Mouse (Mus musculus): ENCODE data around the gene Atg4a-ps. TPM values are rescaled to one million over a fixed set of nuclear protein-coding genes. Genes with fewer than 3 reads are reported as not detected.

The Atg4a-ps gene
- polyA plus RNA-seq, 1 experiment from 2014 or later, result 0.18 TPM

- Histone ChIP-seq H3K9me3 (replicated peaks) (no peaks in the 10 kb centered on the region), H3K4me3 (replicated peaks) (no peak overlapping the region), H3K4me2 (no peak overlapping the region), H3K9ac (no peak overlapping the region), H3K36me3 (no peaks in the 10 kb centered on the region), H3K27ac (no peak overlapping the region), H3K27me3 (no peaks in the 10 kb centered on the region), H3K4me1 (replicated peaks) (no peaks in the 10 kb centered on the region)
- 40% methylated on average over 2 of the region's 2 CpGs for WGBS (ENCODE audit: insufficient replicate concordance)
- ATAC-seq (ENCODE audit: low read depth) (no peak), DNase-seq (no peak)
Observed at GRCm38 (mm10) chr3:103660012-103660411, 14.1 kb upstream of the Atg4a-ps start.

GRCm38 (mm10) chr3:103650406-103650805, 4.5 kb upstream of the Atg4a-ps start:
- Histone ChIP-seq H3K4me2 (no peak overlapping the region), H3K9ac (no peak overlapping the region), H3K27ac (no peak overlapping the region), H3K9me3 (replicated peaks) (no peaks in the 10 kb centered on the region), H3K4me3 (replicated peaks) (no peak overlapping the region), H3K27me3 (no peaks in the 10 kb centered on the region), H3K4me1 (replicated peaks) (no peaks in the 10 kb centered on the region), H3K36me3 (no peaks in the 10 kb centered on the region)
- ATAC-seq (ENCODE audit: low read depth) (no peak), DNase-seq (no peak)
- WGBS (ENCODE audit: insufficient replicate concordance), result 60% methylated on average over 1 of the region's 1 CpGs

DNA sequence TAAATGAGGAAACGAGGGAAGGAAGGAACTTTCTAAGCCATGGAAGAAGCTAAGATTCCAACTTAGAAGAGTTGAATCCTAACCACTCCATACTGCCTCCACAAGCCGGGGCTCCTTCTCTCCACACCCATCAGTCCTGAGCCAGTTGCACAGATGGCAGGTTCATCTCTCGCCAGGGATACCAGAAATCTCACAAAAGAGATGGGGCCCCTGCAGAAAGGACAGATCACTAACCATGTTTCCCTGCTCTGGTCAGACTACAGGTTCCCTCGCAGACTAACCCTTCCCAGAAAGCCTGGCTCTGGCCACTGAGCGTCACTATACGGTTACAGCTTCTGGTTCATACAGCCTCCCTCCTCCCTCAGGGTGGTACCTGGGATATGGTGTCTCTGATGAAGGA, 3.8 kb upstream of the Atg4a-ps start:
- ATAC-seq (ENCODE audit: low read depth) (no peak), DNase-seq (no peak)
- Histone ChIP-seq H3K9me3 (replicated peaks) (no peaks in the 10 kb centered on the region), H3K4me3 (replicated peaks) (no peak overlapping the region), H3K4me1 (replicated peaks) (no peaks in the 10 kb centered on the region), H3K4me2 (no peak overlapping the region), H3K9ac (no peak overlapping the region), H3K36me3 (no peaks in the 10 kb centered on the region), H3K27me3 (no peaks in the 10 kb centered on the region), H3K27ac (no peak overlapping the region)
- WGBS (ENCODE audit: insufficient replicate concordance), result 72% methylated on average over 6 of the region's 6 CpGs

DNA sequence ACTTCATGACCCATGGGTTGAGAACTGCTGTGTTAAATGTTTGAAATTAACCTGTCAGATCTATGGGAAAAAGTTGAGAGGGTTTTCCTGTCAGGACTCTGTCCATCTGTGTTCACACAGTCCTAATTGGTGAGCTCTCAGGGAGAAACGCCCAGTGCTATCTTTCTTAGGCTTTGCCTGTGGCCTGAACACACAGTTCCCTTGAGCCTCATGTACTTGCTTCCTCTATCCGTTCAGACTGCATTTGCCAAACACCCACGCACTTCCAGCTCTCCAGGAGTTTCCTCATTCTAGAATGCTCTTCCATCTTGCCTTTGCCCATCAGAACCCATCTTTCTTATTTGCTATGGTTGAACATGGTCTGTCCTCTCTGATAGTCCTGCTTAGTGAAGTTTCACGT, 2.6 kb upstream of the Atg4a-ps start:
- DNase-seq (no peak), ATAC-seq (ENCODE audit: low read depth) (no peak)
- Histone ChIP-seq H3K4me2 (no peak overlapping the region), H3K27me3 (no peaks in the 10 kb centered on the region), H3K9me3 (replicated peaks) (no peaks in the 10 kb centered on the region), H3K4me3 (replicated peaks) (no peak overlapping the region), H3K36me3 (no peaks in the 10 kb centered on the region), H3K9ac (no peak overlapping the region), H3K4me1 (replicated peaks) (no peaks in the 10 kb centered on the region), H3K27ac (no peak overlapping the region)
- WGBS (ENCODE audit: insufficient replicate concordance), result 57% methylated on average over 4 of the region's 4 CpGs

DNA sequence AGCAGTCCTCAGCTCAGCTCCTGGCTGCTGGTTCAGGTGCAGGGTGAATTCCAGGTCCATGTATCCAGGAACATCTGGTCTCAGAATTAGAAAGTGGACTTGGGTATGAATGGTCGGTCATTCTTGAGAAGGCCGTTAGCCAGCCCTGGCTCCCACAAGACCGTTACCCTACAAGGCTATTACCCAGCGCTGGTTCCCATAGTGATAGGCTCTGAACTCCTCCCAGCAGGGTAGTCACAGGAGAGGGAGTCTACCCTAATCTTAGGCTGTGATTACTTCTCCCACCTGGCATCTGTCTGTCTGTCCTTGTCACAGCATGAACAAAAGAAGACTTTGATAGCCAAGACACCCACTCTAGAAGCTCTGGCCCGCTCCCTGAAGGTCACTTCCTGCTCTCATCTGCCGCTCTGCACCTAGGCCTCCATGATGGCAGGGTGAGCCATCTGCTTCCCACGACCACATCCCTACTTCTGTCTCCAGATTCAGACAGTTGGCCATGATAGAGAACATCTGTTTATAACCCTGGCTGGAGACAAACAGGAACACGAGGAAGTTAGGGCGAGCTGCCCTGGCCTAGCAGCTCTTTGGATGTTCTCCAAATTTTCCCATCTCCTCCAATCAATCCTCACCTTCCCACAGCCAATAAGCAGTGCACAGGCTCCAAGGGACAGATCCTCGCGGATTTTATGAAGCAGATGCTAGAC, 1.4 kb upstream of the Atg4a-ps start:
- no peak for ATAC-seq (ENCODE audit: low read depth)

DNA sequence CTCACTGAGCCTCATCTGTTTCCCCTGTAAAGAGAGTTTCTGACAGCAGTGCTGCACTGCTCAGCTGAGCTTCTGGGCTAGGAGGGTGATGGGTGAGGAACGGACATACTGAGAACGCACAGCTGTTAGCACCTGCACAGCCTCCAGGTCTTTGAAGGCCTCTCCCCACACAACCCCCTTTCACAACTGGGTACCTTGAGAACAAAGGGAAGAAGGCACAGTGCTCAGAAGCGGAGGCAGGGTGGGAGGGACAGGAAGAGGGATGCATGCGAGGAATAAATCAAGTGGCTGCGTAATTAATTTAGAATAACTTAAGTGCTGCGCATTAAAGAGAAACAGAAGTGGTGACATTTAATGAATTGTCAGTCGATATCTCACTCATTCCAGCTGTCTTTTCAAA, 4.6 kb downstream of the Atg4a-ps start:
- WGBS (ENCODE audit: insufficient replicate concordance), result 60% methylated on average over 7 of the region's 7 CpGs
- Histone ChIP-seq H3K9me3 (replicated peaks) (no peaks in the 10 kb centered on the region), H3K4me1 (replicated peaks) (no peaks in the 10 kb centered on the region), H3K4me3 (replicated peaks) (no peak overlapping the region), H3K4me2 (no peak overlapping the region), H3K27me3 (no peaks in the 10 kb centered on the region), H3K36me3 (no peaks in the 10 kb centered on the region), H3K27ac (no peak overlapping the region), H3K9ac (no peak overlapping the region)
- no peak for DNase-seq
- ATAC-seq (ENCODE audit: low read depth), result no peak

More for the DNA sequence above, 1.4 kb upstream of the Atg4a-ps start:
- no peaks in the 10 kb centered on the region for H3K27me3 ChIP-seq
- DNase-seq, result no peak
- H3K9me3 ChIP-seq (replicated peaks), result no peaks in the 10 kb centered on the region
- no peak overlapping the region for H3K9ac ChIP-seq
- no peak overlapping the region for H3K27ac ChIP-seq
- H3K4me2 ChIP-seq, result no peak overlapping the region
- 65% methylated on average over 11 of the region's 11 CpGs for WGBS (ENCODE audit: insufficient replicate concordance)
- H3K4me3 ChIP-seq (replicated peaks), result no peak overlapping the region
- no peaks in the 10 kb centered on the region for H3K4me1 ChIP-seq (replicated peaks)
- no peaks in the 10 kb centered on the region for H3K36me3 ChIP-seq

- no peak for DNase-seq
- Histone ChIP-seq H3K36me3 (no peaks in the 10 kb centered on the region), H3K27me3 (no peaks in the 10 kb centered on the region), H3K4me2 (no peak overlapping the region), H3K4me1 (replicated peaks) (no peaks in the 10 kb centered on the region), H3K9me3 (replicated peaks) (no peaks in the 10 kb centered on the region), H3K4me3 (replicated peaks) (no peak overlapping the region), H3K27ac (no peak overlapping the region), H3K9ac (no peak overlapping the region)
- ATAC-seq (ENCODE audit: low read depth), result no peak
- 59% methylated on average over 8 of the region's 8 CpGs for WGBS (ENCODE audit: insufficient replicate concordance)
Observed at GRCm38 (mm10) chr3:103640226-103640803, 5.6 kb downstream of the Atg4a-ps start.

DNA sequence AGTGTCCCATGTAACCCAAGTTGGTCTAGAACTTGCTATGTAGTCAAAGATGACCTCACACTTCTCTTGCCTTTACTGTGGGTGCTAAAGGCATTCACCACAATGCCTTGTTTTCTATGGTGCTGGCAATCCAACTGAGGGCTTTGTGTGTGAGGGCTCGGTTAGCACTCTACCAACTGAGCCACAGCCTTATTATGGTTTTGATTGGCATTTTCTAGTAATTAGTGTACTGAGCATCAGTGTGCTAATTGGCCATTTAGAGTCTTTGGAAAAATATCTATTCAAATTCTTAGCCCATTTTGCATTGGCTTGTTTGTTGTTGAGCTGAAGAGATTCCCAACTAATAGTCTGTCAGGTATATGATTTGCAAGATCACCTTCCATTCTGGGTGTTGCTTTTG, 8.2 kb downstream of the Atg4a-ps start:
- Histone ChIP-seq H3K27ac (no peak overlapping the region), H3K4me3 (replicated peaks) (no peak overlapping the region)
- WGBS (ENCODE audit: insufficient replicate concordance), result 45% methylated on average over 1 of the region's 1 CpGs

DNA sequence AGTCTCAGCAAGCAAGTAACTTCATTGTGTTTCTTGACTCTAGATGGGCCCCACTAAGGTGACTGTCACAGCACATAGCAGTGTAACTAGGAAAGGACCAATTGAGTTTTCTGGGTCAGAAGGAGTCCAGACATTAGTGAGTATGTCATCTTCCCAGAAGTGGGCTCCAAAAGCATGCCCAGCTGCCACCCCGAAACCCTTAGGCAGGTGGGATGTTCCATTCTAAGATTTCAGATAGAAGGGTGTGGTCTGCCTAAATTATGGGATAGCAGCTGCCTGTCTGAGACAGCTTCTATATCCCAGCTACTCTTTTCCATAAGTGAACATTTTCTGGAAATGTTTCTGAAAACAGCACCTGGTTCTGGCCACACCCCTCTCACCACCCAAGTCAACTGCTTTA, 11.6 kb downstream of the Atg4a-ps start:
- Histone ChIP-seq H3K4me1 (replicated peaks) (no peaks in the 10 kb centered on the region), H3K9me3 (replicated peaks) (no peaks in the 10 kb centered on the region), H3K4me3 (replicated peaks) (no peak overlapping the region), H3K27me3 (no peaks in the 10 kb centered on the region), H3K36me3 (no peaks in the 10 kb centered on the region), H3K9ac (no peak overlapping the region), H3K4me2 (no peak overlapping the region), H3K27ac (no peak overlapping the region)
- ATAC-seq (ENCODE audit: low read depth) (no peak), DNase-seq (no peak)
- 61% methylated on average over 1 of the region's 1 CpGs for WGBS (ENCODE audit: insufficient replicate concordance)

More for the DNA sequence above, 8.2 kb downstream of the Atg4a-ps start:
- no peak for ATAC-seq (ENCODE audit: low read depth)
- Histone ChIP-seq H3K36me3 (no peaks in the 10 kb centered on the region), H3K9me3 (replicated peaks) (no peaks in the 10 kb centered on the region), H3K4me2 (no peak overlapping the region), H3K27me3 (no peaks in the 10 kb centered on the region), H3K4me1 (replicated peaks) (no peaks in the 10 kb centered on the region), H3K9ac (no peak overlapping the region)
- no peak for DNase-seq

DNA sequence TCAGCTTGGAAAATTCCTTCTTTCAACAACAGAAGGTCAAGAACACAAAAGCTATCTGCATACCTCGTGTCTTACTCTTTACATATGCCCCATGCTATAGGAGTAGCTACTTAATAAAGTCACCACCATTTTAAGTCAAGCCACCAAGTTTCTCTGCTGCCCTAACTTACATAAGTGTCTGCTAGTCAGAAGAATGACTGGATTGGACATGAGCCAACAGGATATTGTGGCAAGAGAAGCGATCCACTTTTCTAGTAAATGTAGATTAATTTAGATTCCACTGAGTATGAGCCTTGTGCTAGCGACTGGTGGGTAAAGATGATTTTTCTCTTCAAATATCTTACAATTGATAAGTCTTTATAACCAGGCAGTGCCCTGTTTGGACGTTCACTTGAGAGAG, 12.0 kb downstream of the Atg4a-ps start:
- no peak overlapping the region for H3K27ac ChIP-seq
- no peaks in the 10 kb centered on the region for H3K36me3 ChIP-seq
- no peaks in the 10 kb centered on the region for H3K9me3 ChIP-seq (replicated peaks)
- ATAC-seq (ENCODE audit: low read depth), result no peak
- no peak overlapping the region for H3K4me3 ChIP-seq (replicated peaks)
- 47% methylated on average over 4 of the region's 4 CpGs for WGBS (ENCODE audit: insufficient replicate concordance)
- H3K4me1 ChIP-seq (replicated peaks), result no peaks in the 10 kb centered on the region
- no peak overlapping the region for H3K4me2 ChIP-seq
- DNase-seq, result no peak
- H3K9ac ChIP-seq, result no peak overlapping the region
- no peaks in the 10 kb centered on the region for H3K27me3 ChIP-seq

DNA sequence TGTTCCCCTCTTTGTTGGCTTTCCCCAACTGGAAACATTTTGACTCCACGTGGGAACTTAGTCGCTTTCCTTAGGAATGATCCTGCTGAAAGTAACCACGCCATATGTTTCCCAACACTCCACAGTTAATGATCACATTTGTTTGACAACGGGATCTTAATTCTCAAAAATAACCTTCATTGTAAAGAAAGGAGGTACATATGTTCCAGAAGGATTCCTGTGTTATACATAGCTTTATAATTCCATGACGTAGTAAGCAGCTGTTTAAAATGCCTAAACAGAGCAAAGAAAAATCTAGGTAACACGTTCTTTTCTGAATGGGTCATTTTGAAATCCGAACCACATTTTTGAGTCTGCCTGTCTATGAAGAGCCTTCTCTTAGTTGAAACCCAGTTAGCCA, 12.7 kb downstream of the Atg4a-ps start:
- no peak overlapping the region for H3K27ac ChIP-seq
- H3K9ac ChIP-seq, result no peak overlapping the region
- DNase-seq (no peak), ATAC-seq (ENCODE audit: low read depth) (no peak)
- no peak overlapping the region for H3K4me2 ChIP-seq
- H3K9me3 ChIP-seq (replicated peaks), result no peaks in the 10 kb centered on the region
- H3K4me3 ChIP-seq (replicated peaks), result no peak overlapping the region
- H3K27me3 ChIP-seq, result no peaks in the 10 kb centered on the region
- 71% methylated on average over 7 of the region's 7 CpGs for WGBS (ENCODE audit: insufficient replicate concordance)
- no peaks in the 10 kb centered on the region for H3K36me3 ChIP-seq
- no peaks in the 10 kb centered on the region for H3K4me1 ChIP-seq (replicated peaks)

- Histone ChIP-seq H3K9me3 (replicated peaks) (no peaks in the 10 kb centered on the region), H3K4me3 (replicated peaks) (no peak overlapping the region), H3K4me2 (no peak overlapping the region), H3K4me1 (replicated peaks) (no peaks in the 10 kb centered on the region), H3K27ac (no peak overlapping the region), H3K27me3 (no peaks in the 10 kb centered on the region), H3K9ac (no peak overlapping the region), H3K36me3 (no peaks in the 10 kb centered on the region)
- ATAC-seq (ENCODE audit: low read depth) (no peak), DNase-seq (no peak)
- WGBS (ENCODE audit: insufficient replicate concordance), result 54% methylated on average over 3 of the region's 3 CpGs
Observed at GRCm38 (mm10) chr3:103627661-103628060, 18.2 kb downstream of the Atg4a-ps start.

Data from liver, embryonic 13.5 days (tissue).